1 mouse cellular context compared by ENCODE assay signal in the genomic region with DNA sequence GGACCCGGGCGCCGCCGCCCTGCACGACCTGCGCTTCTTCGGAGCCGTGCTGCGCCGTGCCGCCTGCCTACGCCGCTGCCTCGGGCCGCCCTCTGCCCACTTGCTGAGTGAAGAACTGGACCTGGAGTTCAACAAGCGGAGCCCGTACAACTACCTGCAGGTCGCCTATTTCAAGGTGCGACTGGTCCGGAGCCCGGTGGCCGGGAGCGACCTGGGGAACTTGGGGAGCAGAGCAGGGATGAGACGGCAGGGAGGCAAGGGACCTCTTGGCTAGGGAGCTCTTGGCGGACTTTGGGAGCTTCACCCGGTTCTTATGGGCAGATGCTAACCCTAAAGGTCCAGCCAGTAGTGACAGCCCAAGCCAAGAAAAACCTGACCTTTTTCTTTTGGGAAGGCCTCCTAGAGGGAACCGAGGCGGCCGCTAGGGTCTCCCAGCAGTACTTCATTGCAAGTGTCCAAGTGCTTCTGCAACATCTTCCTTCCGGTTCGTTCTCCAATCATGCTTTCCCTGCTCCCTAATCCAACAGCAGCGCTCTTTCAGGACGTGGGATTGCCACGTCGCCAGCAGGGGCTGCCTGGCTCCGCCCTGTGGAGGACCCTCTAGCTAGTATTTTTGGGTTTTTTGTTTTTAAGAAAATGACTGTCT.
A peak's percentile ranks its signal among the peaks of the same experiment; 100 is the strongest.
TF ChIP-seq lines count a peak whose summit lies in the region.

No protein-coding gene starts in this region.

TF ChIP-seq in CH12.LX, 34 proteins besides CTCF, POLR2A, EP300 and RAD21:
- TF ChIP-seq ELF1 (IDR thresholded peaks at IDR 0.05; ENCODE audit: low read depth, low read length) (peak; percentile 17; the same call in 1 of the 2 replicates), ZC3H11A (IDR thresholded peaks at IDR 0.05; ENCODE audit: low read depth, low read length) (no peak), SMC3 (IDR thresholded peaks at IDR 0.05; ENCODE audit: low read depth, low read length) (no peak)
